Mouse (Mus musculus): Measurements from ENCODE around the gene Eif4h. TPM values are rescaled to one million over a fixed set of nuclear protein-coding genes. Genes with fewer than 3 reads are reported as not detected.

The Eif4h gene
- polyA plus RNA-seq, 2 experiments, result 110 to 148 TPM

DNA sequence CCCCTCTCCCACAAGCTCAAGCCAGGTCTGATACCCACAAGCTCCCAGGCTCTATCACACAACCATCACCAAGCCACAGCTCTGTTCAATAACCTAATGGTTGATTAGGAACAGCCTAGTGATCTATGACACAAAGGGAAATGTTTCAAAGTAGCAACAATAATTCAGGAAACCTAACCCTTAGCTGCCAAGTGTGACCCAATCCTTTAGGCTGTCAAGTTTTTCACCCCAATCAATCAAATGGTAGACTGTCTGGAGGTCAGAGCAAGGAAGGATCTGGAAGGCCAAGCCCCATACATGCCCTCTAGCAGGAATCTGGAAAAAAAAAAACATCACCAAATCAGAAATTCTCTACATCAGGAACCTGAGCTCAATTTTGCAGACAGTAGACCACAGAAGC is 8.5 kb downstream of the Eif4h start:
- TF ChIP-seq EP300 (IDR thresholded peaks at IDR 0.05; ENCODE audit: low read depth), result no peak
- no peak for TF ChIP-seq CTCF (IDR thresholded peaks at IDR 0.05; ENCODE audit: low read depth)
- no peak for ATAC-seq (ENCODE audit: insufficient read depth)
- H3K9ac ChIP-seq (replicated peaks), result no peak overlapping the region
- H3K27me3 ChIP-seq (ENCODE audit: control insufficient read depth, insufficient read depth, low read length), result no peaks in the 10 kb centered on the region
- peaks cover 58% of the 10 kb centered on the region for H3K36me3 ChIP-seq (replicated peaks; ENCODE audit: control insufficient read depth, insufficient read depth, low read depth)
- H3K9me3 ChIP-seq (ENCODE audit: control insufficient read depth, low read length), result no peaks in the 10 kb centered on the region
- no peak overlapping the region for H3K27ac ChIP-seq
- H3K4me1 ChIP-seq (replicated peaks; ENCODE audit: control insufficient read depth in 2 of 2, insufficient read depth in 2 of 2, low read length in 1 of 2), result no peaks in the 10 kb centered on the region
- no peak overlapping the region for H3K4me2 ChIP-seq (ENCODE audit: low read depth)
- no peak overlapping the region for H3K4me3 ChIP-seq (ENCODE audit: insufficient read depth in 1 of 2, low read depth in 2 of 2, low read length in 2 of 2)
- no peak for DNase-seq (ENCODE audit: low read depth in 3 of 3, low spot score in 3 of 3)

DNA sequence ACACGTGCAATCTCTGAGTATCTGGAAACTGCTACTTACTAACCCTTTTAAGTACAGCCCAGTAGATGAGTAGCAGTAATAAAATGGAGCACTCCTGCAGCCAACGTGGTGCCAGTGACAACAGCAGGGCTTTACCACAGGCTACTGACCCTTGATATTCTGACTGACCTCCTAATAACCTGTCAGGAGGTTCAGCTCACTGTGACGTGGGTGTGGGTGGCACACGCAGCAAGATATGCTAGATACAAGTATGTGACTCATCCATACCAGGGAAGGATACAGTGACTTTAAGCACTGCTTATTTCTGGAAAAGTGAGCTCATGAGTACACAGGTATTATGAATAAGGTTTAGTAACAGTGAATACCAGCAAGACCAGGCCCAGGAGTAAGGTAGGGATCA is 9.8 kb downstream of the Eif4h start:
- no peak overlapping the region for H3K4me3 ChIP-seq (ENCODE audit: insufficient read depth in 1 of 2, low read depth in 2 of 2, low read length in 2 of 2)
- H3K27me3 ChIP-seq (ENCODE audit: control insufficient read depth, insufficient read depth, low read length), result no peaks in the 10 kb centered on the region
- H3K4me2 ChIP-seq (ENCODE audit: low read depth), result no peak overlapping the region
- no peak overlapping the region for H3K27ac ChIP-seq
- WGBS (ENCODE audit: insufficient replicate concordance), result 64% methylated on average over 4 of the region's 4 CpGs
- H3K4me1 ChIP-seq (replicated peaks; ENCODE audit: control insufficient read depth in 2 of 2, insufficient read depth in 2 of 2, low read length in 1 of 2), result no peaks in the 10 kb centered on the region
- no peaks in the 10 kb centered on the region for H3K9me3 ChIP-seq (ENCODE audit: control insufficient read depth, low read length)
- H3K36me3 ChIP-seq (replicated peaks; ENCODE audit: control insufficient read depth, insufficient read depth, low read depth), result peaks cover 64% of the 10 kb centered on the region
- ATAC-seq (ENCODE audit: insufficient read depth) (no peak), DNase-seq (ENCODE audit: low read depth in 3 of 3, low spot score in 3 of 3) (no peak)
- TF ChIP-seq CTCF (IDR thresholded peaks at IDR 0.05; ENCODE audit: low read depth) (no peak), EP300 (IDR thresholded peaks at IDR 0.05; ENCODE audit: low read depth) (no peak)
- no peak overlapping the region for H3K9ac ChIP-seq (replicated peaks)

DNA sequence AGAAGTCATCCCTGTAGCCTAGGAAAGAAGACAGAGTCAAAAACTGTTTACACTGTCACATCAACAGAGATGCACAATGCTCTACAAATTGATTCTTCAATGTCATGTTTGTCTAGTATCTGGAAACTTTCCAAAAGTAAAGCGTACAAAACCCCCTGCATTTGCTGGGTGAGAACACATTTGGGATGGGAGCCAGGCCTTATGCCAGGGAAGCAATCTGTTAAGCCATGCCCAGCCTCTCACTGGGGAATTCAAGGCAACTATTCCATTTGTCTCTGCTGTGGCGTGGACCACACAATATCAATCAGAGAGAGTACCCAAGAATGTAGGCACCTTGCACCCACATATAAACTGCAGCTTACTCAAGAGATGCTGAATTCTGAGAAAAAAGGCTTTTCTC is 17.2 kb downstream of the Eif4h start:
- 83% methylated on average over 2 of the region's 2 CpGs for WGBS (ENCODE audit: insufficient replicate concordance)

DNA sequence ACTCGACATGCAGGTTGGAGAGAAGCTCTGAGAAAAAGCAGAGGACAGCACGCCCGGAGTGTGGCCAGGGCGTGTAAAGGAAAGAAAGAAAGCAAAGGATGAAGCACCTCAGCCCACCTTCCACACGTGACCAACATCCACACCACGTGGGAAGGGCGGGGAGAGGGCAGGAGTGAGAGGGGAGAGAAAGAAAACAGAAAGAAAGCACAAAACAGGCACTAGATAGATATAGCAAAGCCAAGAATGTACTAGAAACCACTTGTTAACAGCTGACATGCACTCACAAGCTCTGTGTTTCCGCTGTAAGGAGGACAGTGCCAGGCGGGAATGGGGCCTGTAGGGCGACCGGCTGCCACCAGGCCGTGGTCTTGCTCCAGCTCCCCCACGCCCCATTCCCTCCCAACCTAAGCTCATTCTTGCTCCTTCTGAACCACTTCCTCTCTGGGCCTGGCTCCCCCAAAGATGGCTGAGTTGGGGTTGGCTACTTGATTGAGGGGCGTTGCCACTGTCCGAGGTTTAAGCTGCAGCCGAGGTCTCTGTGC is 18.1 kb downstream of the Eif4h start:
- no peaks in the 10 kb centered on the region for H3K4me1 ChIP-seq (replicated peaks; ENCODE audit: control insufficient read depth in 2 of 2, insufficient read depth in 2 of 2, low read length in 1 of 2)
- no peaks in the 10 kb centered on the region for H3K27me3 ChIP-seq (ENCODE audit: control insufficient read depth, insufficient read depth, low read length)
- peaks cover 82% of the 10 kb centered on the region for H3K36me3 ChIP-seq (replicated peaks; ENCODE audit: control insufficient read depth, insufficient read depth, low read depth)
- no peak overlapping the region for H3K4me3 ChIP-seq (ENCODE audit: insufficient read depth in 1 of 2, low read depth in 2 of 2, low read length in 2 of 2)
- H3K27ac ChIP-seq, result no peak overlapping the region
- H3K9ac ChIP-seq (replicated peaks), result no peak overlapping the region
- no peaks in the 10 kb centered on the region for H3K9me3 ChIP-seq (ENCODE audit: control insufficient read depth, low read length)
- TF ChIP-seq CTCF (IDR thresholded peaks at IDR 0.05; ENCODE audit: low read depth) (no peak), EP300 (IDR thresholded peaks at IDR 0.05; ENCODE audit: low read depth) (no peak)
- 84% methylated on average over 16 of the region's 16 CpGs for WGBS (ENCODE audit: insufficient replicate concordance)
- DNase-seq (ENCODE audit: low read depth in 3 of 3, low spot score in 3 of 3) (no peak), ATAC-seq (ENCODE audit: insufficient read depth) (no peak)
- H3K4me2 ChIP-seq (ENCODE audit: low read depth), result no peak overlapping the region

More for the DNA sequence above, 17.2 kb downstream of the Eif4h start:
- TF ChIP-seq EP300 (IDR thresholded peaks at IDR 0.05; ENCODE audit: low read depth), result no peak
- TF ChIP-seq CTCF (IDR thresholded peaks at IDR 0.05; ENCODE audit: low read depth), result no peak
- Histone ChIP-seq H3K9me3 (ENCODE audit: control insufficient read depth, low read length) (no peaks in the 10 kb centered on the region), H3K4me3 (ENCODE audit: insufficient read depth in 1 of 2, low read depth in 2 of 2, low read length in 2 of 2) (no peak overlapping the region), H3K9ac (replicated peaks) (no peak overlapping the region), H3K4me1 (replicated peaks; ENCODE audit: control insufficient read depth in 2 of 2, insufficient read depth in 2 of 2, low read length in 1 of 2) (no peaks in the 10 kb centered on the region), H3K27ac (no peak overlapping the region), H3K4me2 (ENCODE audit: low read depth) (no peak overlapping the region), H3K27me3 (ENCODE audit: control insufficient read depth, insufficient read depth, low read length) (no peaks in the 10 kb centered on the region), H3K36me3 (replicated peaks; ENCODE audit: control insufficient read depth, insufficient read depth, low read depth) (peaks cover 88% of the 10 kb centered on the region)
- DNase-seq (ENCODE audit: low read depth in 3 of 3, low spot score in 3 of 3) (no peak), ATAC-seq (ENCODE audit: insufficient read depth) (no peak)

DNA sequence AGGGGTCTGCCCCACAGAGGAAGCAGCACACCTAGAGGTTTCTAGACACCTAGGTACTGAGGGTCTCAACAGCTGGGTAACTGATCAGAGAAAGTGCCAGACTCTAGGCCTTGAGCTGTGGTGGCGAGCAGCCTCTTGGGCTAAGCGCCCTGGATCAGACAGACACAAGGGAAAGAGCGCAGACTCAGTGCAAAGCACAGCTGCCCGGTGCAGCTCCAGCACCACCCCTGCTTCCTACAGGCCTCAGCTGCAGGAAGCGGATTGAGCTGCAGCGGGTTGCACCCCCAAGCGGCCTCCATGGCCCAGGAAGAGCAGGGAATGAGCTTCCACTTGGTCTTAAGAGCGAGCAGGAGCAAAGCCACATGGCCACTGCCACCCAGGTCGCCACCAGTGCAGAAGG is 18.8 kb downstream of the Eif4h start:
- no peak for DNase-seq (ENCODE audit: low read depth in 3 of 3, low spot score in 3 of 3)
- Histone ChIP-seq H3K4me1 (replicated peaks; ENCODE audit: control insufficient read depth in 2 of 2, insufficient read depth in 2 of 2, low read length in 1 of 2) (no peaks in the 10 kb centered on the region), H3K36me3 (replicated peaks; ENCODE audit: control insufficient read depth, insufficient read depth, low read depth) (peaks cover 76% of the 10 kb centered on the region), H3K4me3 (ENCODE audit: insufficient read depth in 1 of 2, low read depth in 2 of 2, low read length in 2 of 2) (no peak overlapping the region), H3K4me2 (ENCODE audit: low read depth) (no peak overlapping the region), H3K27ac (no peak overlapping the region), H3K9ac (replicated peaks) (no peak overlapping the region), H3K27me3 (ENCODE audit: control insufficient read depth, insufficient read depth, low read length) (no peaks in the 10 kb centered on the region), H3K9me3 (ENCODE audit: control insufficient read depth, low read length) (no peaks in the 10 kb centered on the region)
- WGBS (ENCODE audit: insufficient replicate concordance), result 92% methylated on average over 9 of the region's 9 CpGs
- ATAC-seq (ENCODE audit: insufficient read depth), result no peak
- no peak for TF ChIP-seq CTCF (IDR thresholded peaks at IDR 0.05; ENCODE audit: low read depth)
- no peak for TF ChIP-seq EP300 (IDR thresholded peaks at IDR 0.05; ENCODE audit: low read depth)
